Mouse (Mus musculus) lung, postnatal 0 days (tissue): ENCODE results near the gene Mamld1.

Experiments used
- CTCF ChIP-seq: IDR thresholded peaks from 2 replicates; pipeline ENCODE4 v1.5.1; 2016; ENCODE audit warnings: antibody characterized with exemption, mild to moderate bottlenecking
- EP300 ChIP-seq: IDR thresholded peaks from 2 replicates; pipeline ENCODE4 v1.6.1; 2016; ENCODE audit warnings: antibody characterized with exemption, mild to moderate bottlenecking, control low read depth

GRCm38 (mm10) chrX:71131464-71131863 is 81.4 kb downstream of the Mamld1 start:
- TF ChIP-seq CTCF (peak; percentile 55), EP300 (no peak)
